Mouse (Mus musculus) adrenal gland, postnatal 36 days (tissue): ENCODE results near the gene Mmp21. TPM values are rescaled to one million over a fixed set of nuclear protein-coding genes. Genes with fewer than 3 reads are reported as not detected.
"Not testable (repeated sequence)": the region's sequence is repeated elsewhere in the genome, so short reads cannot be mapped to it uniquely, and the experiment has no call there.

Experiments used
- DNase-seq, 2 experiments: peaks; one replicate each; pipeline ENCODE4 v3.0.0; 2021; ENCODE audit warnings: mixed read lengths in 1 of 2
- long read RNA-seq, 2 experiments: library from polyadenylated mRNA; stranded (forward); transcript quantifications; one replicate each; pipeline ENCODE4 v2.0.0; 2021; ENCODE audit warnings: borderline sequencing depth in 2 of 2
- total RNA-seq, 2 experiments: library from RNA; stranded (reverse); gene quantifications; 2 replicates each; pipeline ENCODE4 v1.2.3; 2021

Gene Mmp21
- total RNA-seq, result not detected
- long read RNA-seq, experiment 1, result 0 reads
- long read RNA-seq, experiment 2, result 0 reads

GRCm38 (mm10) chr7:133679961-133680360 lies at the start of gene Mmp21:
Mmp21 (minus strand) TSS chr7:133680061.
- DNase-seq, result no peak

- no peak for DNase-seq
Measured at GRCm38 (mm10) chr7:133729351-133729750, 49.5 kb upstream of the Mmp21 start.

GRCm38 (mm10) chr7:133727027-133727426 lies 47.2 kb upstream of the Mmp21 start:
- DNase-seq, result no peak

DNA sequence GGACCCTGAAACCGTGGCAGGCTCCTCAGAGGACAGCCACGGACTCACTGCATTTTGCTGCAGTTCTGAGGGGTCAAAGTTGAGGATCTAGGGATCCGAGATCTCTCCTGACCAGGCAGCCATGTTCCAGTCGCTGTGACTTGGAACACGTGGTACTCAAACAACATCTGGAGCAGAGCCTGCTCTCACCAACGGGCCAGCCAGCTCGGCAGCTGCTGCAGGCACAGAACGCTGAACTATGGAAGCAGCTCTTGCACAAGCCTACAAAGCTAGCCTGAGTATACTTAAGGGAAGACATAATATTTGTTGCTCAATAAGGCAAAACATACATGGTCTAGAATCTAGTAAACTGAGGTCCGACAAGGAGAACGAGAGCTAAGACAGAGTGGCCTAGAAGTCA lies 45.7 kb upstream of the Mmp21 start:
- peak in 1 of 2 experiments; percentile 35 for DNase-seq

DNA sequence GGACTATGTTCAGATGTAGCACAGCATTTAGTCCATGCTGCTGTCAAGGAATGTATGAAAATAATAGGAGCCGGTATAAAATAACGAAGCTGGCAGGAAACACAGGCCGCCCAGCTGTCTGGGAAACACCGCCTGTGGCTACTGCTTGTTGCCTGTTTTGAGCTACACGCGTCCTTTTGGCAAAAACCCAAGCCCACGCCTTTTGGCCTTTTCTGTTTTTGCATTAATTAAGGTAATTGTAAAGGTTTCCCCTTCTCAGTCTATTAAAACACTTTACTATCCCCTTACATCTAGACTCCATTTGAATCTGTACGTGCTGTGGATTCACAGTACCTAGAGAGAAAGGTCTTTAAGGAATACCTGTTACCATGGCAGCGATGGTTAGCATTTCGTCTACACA lies 45.0 kb upstream of the Mmp21 start:
- DNase-seq, result no peak

- DNase-seq, result no peak
Measured at GRCm38 (mm10) chr7:133720616-133721015, 40.8 kb upstream of the Mmp21 start.

DNA sequence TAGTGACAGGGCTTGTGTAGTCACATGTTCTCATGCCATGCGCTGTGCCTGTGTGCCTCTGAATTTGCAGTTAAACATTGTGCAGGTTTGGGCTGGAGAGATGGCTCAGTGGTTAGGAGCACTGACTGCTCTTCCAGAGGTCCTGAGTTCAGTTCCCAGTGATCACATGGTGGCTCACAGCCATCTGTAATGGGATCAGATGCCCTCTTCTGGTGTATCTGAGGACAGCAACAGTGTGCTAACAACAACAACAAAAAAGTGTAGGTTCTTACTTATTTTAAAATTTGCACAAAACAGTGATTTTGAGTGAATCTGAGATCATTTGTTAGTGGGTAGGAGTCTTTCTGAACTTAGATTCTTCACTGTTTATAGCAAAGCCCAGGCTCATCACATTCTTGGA lies 38.7 kb upstream of the Mmp21 start:
- no peak for DNase-seq

- peak in 1 of 2 experiments; percentile 41 for DNase-seq
Measured at GRCm38 (mm10) chr7:133715387-133715786, 35.5 kb upstream of the Mmp21 start.

DNA sequence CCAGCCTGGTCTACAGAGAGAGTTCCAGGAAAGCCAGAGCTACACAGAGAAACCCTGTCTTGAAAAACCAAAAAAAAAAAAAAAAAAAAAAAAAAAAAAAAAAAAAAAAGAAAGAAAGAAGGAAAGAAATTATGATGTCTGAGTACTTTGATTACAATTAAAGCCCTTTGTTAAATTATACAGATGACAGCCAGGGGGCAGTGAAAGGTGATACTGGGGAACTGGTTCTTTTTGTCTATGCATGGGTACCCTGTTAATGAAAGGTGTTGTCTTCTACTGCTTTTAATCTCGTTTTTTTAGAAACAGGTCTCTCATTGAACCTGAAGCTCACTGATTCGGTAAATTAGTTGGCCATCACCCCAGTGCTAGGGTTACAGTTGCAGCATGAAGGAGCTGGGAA lies 27.4 kb upstream of the Mmp21 start:
- DNase-seq, result peak in 1 of 2 experiments; percentile 38

DNA sequence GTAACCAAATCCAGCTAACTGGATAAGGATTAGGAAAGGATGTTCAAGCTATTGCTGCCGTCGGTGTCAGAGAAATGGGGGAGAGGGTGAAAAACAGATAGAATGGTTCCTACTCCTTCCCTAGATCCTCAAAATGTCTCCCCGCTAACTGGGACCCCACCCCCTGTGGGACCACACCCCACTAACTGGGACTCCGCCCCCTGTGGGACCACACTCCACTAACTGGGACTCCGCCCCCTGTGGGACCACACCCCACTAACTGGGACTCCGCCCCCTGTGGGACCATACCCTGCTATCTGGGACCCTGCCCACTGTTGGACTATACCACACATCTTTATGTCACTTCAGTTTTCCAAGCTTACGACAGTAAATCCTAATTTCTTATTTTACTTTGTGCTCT lies 24.0 kb upstream of the Mmp21 start:
- DNase-seq, result no peak

- DNase-seq, result no peak
Measured at GRCm38 (mm10) chr7:133702333-133702732, 22.5 kb upstream of the Mmp21 start.

GRCm38 (mm10) chr7:133701366-133701765 lies 21.5 kb upstream of the Mmp21 start:
- DNase-seq, result no peak

DNA sequence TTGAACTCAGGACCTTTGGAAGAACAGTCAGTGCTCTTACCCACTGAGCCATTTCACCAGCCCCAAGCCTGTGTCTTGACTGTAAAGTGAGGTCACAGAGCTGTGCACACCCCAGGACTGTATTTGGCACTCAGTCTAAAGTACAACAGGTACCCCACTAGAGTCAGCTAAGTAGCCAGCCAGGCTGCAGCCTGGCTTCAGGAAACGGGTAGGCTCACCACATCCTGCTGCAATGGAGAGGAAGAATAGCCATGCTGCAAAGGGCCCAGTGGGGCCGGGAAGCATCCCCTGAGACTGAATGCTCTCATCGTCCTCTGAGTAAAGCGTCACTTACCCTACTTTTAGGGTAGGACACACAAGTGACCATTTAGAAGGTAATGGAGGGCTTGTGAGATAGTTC lies 20.0 kb upstream of the Mmp21 start:
- no peak for DNase-seq

DNA sequence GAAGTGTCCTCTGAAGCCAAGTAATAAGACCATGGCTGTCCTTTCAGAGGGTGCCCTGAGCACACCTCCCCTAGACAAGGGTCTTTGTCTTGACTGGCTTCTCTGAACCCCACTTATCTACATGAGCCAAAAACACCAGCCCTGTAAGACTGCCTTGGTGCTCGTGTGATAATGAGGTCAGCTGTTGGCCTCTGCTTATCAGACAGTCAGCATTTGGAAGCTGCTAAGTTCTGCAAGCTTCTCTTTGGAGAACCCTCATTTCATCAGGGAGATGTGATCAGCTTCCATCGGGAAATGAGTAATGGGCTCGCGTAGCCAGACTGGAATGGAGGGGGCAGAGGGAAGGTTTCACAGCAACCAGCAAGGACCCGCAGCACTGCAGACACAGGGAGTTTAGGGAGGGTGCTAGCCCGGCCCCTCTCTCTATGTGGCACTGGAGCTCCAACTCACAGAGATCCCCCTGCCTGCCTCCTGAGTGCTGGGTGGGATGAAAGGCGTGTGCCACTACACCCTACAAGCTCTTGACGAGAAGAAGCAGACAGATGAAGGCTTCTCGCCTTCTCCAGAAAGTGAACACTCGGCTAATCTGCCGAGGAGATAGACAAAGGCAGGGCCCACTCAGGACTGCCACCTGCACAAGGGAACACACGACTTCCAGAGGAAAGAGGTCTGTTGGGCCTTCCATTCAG lies 18.3 kb upstream of the Mmp21 start:
- DNase-seq, result no peak

DNA sequence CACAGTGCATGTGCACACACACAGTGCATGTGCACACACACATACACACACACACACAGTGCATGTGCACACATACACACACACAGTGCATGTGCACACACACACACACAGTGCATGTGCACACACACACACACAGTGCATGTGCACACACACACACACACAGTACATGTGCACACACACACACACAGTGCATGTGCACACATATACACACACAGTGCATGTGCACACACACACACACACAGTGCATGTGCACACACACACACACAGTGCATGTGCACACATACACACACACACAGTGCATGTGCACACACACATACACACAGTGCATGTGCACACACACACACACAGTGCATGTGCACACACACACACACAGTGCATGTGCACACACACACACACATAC lies 5.8 kb upstream of the Mmp21 start:
- DNase-seq, result not testable (repeated sequence)

DNA sequence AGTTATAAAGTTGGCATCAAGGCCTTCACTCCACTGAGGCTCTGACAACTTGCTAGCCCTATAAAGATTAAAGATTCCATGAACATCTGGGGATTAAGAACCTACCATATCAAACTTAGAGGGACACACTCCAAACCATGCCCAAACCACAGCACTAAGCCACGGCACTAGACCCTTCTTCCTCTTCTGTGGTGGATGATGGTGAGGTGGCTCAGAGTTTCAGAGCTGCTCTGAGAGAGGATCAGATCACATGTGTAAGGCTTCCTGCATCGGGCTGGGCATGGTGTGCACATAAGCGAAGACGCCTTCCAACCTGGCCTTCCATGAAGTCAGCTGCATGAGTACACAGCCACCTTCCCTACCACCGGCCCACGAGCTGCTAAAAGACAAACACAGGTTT lies 4.8 kb upstream of the Mmp21 start:
- no peak for DNase-seq

GRCm38 (mm10) chr7:133684110-133684509 lies 4.2 kb upstream of the Mmp21 start:
- DNase-seq, result no peak

GRCm38 (mm10) chr7:133683626-133684025 lies 3.8 kb upstream of the Mmp21 start:
- no peak for DNase-seq

- peak; percentile 41 to 54 for DNase-seq
Measured at GRCm38 (mm10) chr7:133679439-133679838, 422 bp downstream of the Mmp21 start.

- DNase-seq, result no peak
Measured at GRCm38 (mm10) chr7:133678716-133679115, 1.1 kb downstream of the Mmp21 start.

GRCm38 (mm10) chr7:133676002-133676401 lies 3.9 kb downstream of the Mmp21 start:
- peak in 1 of 2 experiments; percentile 10 for DNase-seq

DNA sequence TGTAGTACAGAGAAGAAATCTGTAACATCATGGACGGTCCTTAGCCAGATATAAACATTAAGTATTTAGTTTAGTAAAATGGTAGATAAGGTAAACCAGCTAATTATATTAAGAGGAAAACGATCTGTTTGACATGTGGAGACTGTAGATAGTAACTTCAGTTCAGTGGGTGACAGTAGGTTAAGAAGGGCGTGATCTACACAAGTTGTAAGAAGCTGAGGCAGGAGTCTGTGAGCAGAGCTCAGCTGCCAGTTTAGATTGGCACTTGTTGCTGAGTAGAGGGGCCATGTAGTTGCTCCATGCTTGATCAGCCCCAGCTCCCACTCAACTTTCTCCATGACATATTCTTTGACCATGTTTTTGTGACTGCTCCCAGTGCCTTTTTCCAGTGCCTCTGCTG lies 9.0 kb downstream of the Mmp21 start:
- no peak for DNase-seq

DNA sequence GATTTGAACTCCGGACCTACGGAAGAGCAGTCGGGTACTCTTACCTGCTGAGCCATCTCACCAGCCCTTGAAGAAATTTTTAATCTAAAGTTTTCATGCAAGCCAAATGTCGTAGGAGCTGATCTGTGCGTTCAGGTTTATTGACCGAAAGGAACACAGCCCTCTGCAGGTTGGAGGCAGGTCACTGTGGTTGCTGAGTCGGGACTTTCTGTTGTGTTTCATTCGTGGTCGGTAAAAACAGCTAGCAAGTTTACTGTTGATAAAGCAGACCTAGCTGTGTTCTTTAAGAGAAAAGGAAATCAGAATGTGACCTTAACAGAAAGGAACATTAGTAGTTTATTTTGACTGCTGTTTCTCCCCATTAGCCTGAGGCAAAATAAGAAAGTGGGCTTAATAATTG lies 9.9 kb downstream of the Mmp21 start:
- DNase-seq, result no peak

- no peak for DNase-seq
Measured at GRCm38 (mm10) chr7:133669071-133669470, 10.8 kb downstream of the Mmp21 start.

- no peak for DNase-seq
Measured at GRCm38 (mm10) chr7:133662467-133662866, 17.4 kb downstream of the Mmp21 start.
